Mouse (Mus musculus) cerebellum, adult 9-11 months (tissue): ENCODE results near the gene Nav2.

ENCODE experiments used
- DNase-seq: peaks from one replicate; pipeline ENCODE4 v3.0.0; 2022

The Nav2 gene

DNA sequence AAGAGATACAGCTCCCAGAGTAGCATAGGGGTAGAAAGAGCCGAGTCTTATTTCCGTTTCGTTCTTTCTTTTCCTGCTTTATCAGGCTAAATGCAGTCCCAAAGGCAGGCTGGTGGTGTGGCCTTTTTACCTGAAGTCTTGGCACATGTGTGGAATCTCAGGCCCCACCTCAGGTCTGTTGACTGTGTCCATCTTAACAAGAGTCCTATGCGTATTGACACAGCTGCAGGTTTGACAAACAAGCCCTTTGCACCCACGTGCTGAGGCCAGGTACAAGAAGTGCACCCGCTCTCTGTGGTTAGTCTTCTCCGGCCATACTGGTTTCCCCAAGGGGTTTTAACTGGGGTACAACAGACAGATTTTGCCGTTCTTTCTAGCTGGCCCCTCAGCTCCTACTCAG, 256.4 kb downstream of the Nav2 start:
- DNase-seq: no peak

DNA sequence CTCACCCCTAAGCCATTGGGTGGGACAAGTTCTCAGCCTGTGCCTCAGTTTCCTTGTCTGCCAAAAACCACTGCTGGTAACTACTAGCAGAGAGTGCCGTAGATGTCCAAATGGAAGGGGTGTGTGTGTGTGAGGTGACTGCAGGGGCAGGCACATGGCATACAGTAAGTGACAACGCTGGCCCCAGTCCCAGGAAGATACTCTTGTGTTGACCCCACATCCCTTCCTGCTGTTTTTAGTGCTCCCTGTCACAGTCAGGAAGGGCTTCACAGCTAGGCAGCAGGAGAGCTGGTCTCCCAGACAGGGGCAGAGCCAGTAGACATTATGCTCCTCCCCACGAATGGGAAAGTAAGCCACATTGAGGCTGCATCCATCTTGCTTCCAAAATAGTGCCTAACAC, 264.4 kb downstream of the Nav2 start:
- no peak for DNase-seq

DNA sequence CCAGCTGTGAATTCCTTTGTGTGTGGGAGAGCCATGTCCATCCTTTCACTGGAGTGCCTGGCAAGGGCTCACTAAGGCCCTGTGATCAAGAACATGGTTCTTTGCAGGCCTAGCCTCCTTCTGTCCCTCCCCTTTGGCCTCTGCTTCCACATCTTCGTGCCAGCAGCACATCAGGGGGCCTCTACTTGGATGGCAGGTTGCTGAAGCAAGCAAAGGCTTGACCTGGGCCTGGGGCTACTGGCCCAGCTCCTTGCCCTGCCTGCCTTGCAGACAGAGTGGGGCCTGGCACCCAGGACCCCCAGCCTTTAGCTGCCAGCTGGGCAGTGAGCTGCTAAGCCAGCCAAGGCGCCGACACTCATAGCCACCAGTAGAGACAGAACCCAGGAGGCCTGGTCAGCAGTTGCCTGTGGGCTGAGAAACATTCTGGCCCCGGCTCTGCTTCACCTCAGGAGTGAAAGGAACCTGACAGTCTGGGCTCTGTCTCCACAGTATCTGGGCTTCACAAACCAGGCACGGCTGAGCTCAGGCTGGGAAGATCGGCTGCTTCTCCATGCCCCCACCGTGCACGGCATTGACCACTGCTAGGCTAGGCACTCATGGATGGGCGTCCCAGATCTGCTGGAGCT, 267.4 kb downstream of the Nav2 start:
- DNase-seq: peak; percentile 78

GRCm38 (mm10) chr7:49176590-49177201, 268.2 kb downstream of the Nav2 start:
- DNase-seq: no peak

- DNase-seq: no peak
These were observed 269.7 kb downstream of the Nav2 start for GRCm38 (mm10) chr7:49178217-49178616.

- no peak for DNase-seq
These were observed 272.5 kb downstream of the Nav2 start for GRCm38 (mm10) chr7:49181010-49181409.

GRCm38 (mm10) chr7:49182427-49182826, 273.9 kb downstream of the Nav2 start:
- peak; percentile 74 for DNase-seq

DNA sequence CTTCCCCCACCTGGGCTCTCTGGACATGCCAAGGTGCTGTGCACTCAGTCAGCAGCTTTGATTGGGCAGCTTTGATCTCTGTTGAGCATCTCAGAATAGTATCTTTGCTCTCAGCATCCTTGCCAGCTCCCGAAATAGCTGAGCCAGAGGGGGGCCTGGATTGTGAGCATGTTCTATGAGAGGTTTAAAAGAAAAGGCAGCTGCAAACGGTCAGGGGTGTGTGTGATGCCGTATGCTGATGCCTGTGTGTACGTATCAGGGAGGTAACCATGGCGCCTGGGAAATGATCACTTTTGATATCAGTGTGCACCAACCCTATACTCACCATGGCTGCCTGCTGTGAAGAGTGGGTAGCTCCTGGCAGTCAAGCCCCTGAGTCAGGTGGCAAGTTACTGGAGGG, 275.2 kb downstream of the Nav2 start:
- DNase-seq: peak; percentile 74

DNA sequence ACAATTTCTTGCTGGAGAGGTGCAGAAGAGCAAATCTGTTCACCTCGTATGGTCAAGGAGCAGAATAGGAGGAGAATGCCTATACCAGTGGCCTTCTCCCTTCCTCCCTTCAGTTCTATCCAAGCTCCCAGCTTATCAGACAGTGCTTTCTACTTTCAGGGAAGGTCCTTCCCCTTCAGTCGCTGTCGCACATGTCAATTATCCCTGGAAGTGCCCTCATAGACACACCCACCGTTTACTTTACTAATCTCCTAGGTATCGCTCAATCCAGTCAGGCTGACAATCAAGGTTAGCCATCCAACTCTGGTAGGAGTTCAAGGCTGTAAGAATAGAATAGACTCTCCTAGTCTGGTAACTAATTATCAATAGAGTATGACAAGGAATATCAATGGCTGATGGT, 277.5 kb downstream of the Nav2 start:
- no peak for DNase-seq

DNA sequence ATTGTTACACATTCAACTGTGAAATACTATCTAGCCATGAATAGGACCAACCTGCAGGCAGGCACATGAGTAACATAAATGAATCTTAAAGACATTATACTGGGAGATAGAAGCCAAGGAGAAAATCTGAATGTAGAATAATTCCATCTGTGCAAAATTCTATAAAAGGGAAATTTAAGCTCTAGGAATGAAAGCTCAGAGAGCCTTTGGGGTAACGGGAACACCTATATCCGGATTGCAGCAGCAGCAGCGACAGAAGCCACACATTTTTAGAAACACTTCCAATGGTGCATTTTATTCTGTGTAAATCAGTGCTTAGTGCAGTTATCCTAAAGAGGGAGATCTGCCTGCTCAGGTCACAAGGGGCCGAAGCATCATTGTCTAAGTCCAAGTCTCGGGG, 280.8 kb downstream of the Nav2 start:
- no peak for DNase-seq

GRCm38 (mm10) chr7:49190231-49190985, 281.9 kb downstream of the Nav2 start:
- peak; percentile 84 for DNase-seq

GRCm38 (mm10) chr7:49191081-49191678, 282.7 kb downstream of the Nav2 start:
- peak; percentile 64 for DNase-seq

DNA sequence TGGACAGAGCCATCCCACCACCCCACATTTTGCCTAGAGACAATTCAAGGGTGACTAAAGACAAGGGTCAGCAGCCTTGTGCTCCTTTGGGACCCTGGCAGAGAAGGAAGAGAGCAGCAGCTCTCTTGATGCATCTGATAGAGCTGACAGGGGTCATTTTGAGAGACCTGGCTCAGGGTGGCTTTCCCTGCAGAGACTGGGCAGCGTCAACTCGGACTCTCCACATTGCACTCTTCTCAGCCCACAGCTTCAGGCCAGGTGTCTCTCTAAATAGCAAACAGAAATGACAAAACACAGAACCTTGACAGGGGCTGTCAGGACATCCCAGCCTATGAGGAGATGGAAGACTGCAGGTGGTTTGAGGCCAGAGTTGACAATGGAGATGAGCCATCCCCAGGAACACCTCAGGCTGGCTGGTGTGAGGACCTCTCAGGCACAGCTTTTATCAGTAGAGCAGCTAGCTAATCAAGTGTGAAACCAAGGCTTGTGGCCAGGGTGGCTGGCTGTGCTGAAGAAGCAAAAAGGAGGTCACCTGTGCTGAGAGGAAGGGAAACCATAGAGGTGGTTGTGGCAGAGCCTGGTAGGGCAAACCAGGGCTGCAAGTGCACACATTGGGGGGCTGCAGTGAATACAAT, 283.7 kb downstream of the Nav2 start:
- DNase-seq: peak; percentile 57

DNA sequence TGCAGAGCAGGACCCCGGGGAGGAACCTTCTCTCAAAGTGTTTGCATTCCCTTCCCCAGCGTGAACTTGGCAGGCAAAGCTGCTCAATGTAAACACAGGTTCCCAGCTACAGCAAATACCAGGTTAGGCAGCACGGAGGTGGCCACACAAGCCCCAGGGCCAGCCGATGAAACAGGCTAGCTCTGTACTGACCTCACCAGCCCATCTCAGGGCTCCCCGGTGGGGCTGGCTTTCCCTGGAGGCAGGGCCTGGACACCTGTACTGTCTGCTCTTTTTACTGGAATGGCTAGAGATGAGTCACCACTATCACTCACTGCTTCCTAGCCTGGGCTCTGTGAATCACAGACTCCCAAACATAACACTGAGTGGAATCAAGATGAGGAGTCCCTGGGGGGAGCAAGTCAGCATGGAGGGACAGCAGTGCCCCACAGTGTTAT, 287.2 kb downstream of the Nav2 start:
- no peak for DNase-seq

- DNase-seq: peak; percentile 29
These were observed 290.9 kb downstream of the Nav2 start for GRCm38 (mm10) chr7:49199366-49199765.

GRCm38 (mm10) chr7:49200270-49200669, 291.8 kb downstream of the Nav2 start:
- no peak for DNase-seq

DNA sequence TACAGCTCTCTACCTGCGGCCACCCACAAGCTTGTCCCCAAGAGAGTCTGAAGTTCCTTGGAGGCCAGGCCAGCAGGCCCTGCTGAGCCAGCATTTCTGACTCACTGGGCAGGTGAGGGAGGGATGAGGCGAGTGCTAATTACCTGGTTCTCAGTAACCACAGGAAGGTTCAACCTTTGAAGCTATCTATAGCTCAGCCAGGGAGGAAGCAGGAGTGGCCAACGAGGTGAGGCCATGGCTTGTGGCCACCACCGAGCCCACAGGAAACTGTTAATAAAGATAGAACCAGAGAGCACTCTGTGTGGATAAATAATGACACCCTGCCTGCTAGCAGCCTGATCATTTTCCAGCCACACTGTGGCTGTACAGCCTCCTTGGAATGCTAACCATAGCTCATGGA, 294.5 kb downstream of the Nav2 start:
- no peak for DNase-seq

DNA sequence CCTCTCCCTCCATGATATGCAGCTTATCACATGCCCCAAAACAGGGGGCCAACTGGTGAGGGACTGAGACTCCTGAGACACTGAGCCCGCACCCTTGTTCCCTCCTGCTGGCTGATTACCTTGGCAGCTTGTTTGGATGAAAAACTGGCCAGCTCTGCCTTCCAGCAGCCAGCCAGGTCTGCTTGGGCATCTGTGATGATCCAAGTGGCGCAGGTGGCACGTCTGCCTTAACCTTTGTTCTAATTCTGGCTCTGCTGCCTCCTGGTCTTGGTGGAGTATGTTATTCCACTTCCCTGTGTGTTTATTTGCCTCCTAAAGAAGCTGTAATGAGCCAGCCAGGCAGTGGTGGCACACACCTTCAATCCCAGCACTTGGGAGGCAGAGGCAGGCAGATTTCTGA, 296.3 kb downstream of the Nav2 start:
- peak; percentile 75 for DNase-seq

- DNase-seq: no peak
These were observed 297.0 kb downstream of the Nav2 start for GRCm38 (mm10) chr7:49205551-49205950.

DNA sequence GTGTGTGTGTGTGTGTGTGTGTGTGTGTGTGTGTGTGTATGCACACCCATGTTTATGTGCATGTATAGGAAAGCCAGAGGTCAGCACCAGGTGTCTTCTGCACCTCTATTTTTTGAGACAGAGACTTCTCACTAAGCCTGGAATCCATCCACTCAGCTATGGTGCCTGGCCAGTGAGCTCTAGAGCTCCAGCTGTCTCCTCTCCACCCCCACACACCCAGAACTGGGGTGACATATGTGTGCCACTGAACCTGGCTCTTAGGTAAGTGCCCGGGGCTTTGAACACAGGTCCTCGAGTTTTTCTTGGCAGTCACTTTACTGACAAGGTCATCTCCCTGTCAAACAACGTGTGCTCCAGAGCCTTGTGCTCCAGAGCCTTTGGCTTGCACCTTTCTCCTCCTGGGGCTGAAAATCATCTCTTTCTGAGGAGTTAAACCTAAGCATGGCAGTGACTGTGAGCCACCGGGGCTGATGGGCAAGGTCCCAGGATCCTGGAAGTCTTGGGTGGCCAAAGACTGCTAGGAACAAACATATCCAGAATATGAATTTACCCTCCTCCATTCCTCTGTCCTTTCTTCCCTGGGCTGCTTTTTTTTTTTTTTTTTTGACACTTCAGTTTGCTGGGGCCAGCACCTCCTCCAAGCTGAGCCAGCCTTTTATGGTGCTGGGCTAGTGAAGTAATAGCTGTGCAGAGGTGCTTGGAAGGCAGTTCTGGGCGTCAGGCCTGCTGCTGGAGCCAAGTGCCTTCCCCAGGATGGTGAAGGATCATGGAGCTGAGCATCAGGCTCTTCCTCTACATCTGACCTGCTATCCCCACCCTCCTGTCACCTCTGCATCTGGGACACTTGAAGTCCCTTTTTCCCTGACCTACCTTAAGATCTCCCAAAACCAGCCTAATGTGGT, 298.5 kb downstream of the Nav2 start:
- no peak for DNase-seq

DNA sequence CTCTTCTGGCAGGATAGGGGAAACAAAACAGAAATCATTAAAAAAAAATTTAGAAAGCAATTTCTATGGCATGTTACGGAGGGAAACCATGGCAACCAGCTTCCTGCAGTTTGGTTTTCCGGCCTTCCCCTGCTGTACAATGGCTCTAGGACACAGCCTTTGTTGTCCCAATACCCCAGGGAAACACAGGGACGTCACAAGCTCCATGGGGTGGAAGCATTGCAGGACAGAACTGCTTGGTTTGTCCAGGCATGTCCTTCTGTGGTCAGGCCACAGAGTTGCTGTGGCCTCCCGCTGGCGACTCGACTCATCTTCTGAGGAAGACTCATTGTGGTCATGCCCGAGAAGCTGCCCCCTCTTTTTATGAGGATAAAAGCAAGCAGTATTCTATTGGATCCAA, 301.0 kb downstream of the Nav2 start:
- DNase-seq: no peak

- DNase-seq: no peak
These were observed 302.2 kb downstream of the Nav2 start for GRCm38 (mm10) chr7:49210721-49211120.
